Mouse (Mus musculus) T-helper 1 cell (primary cell): ENCODE results near the gene Rbms3.

ENCODE experiments used
- in situ Hi-C: fragments of 300-600 bp; cut with MboI, MseI; formaldehyde crosslinking; loops from one replicate; pipeline ENCODE4 v1.15.1; 2025; ENCODE audit warnings: high pct_unique_total_duplicates

Rbms3 gene

GRCm38 (mm10) chr9:116847241-116848135 lies 782.2 kb downstream of the Rbms3 start:
- in situ Hi-C loops: no loop called here

- in situ Hi-C loops: no loop called here
These were observed 794.8 kb downstream of the Rbms3 start for GRCm38 (mm10) chr9:116834949-116835348.

DNA sequence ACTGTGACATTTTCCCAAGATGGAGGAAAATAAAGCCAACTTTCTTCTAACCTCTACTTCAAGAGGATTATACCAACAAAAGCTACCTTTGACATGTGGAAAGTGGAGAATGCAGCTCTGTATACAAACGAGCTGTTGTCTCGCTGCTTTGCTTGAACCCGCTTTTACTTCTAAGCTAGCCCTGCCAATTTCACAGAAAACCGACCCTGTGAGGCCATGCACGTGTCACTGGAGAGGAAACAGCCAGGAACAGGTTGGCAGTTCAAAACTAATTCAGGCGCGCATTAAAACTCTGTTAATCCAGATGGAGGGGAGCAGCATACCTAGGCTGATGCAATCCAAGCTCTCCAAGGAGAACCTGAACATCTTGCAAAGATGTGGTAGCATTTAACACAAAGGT lies 796.0 kb downstream of the Rbms3 start:
- in situ Hi-C loops: no loop called here

- in situ Hi-C loops: no loop called here
These were observed 796.9 kb downstream of the Rbms3 start for GRCm38 (mm10) chr9:116832822-116833221.

DNA sequence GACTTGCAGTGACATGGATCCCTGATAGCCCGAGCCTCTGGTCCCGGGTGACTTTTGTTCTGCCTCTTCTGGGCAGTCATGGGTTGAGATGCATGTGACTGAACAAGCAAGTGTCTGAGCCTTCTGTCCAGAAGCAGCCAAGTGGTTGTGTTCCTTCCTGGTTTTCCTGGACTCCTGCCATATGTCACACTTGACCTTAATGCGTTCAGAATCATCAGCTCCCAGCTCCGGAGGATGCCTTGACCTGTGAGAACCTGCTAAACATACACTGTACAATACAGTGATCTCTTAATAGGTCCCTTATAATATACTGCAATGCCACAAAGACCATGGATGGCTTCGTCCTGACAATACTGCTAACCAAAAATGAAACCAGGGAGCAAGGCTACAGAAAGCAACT lies 798.3 kb downstream of the Rbms3 start:
- in situ Hi-C loops: no loop called here

GRCm38 (mm10) chr9:116829929-116830328 lies 799.8 kb downstream of the Rbms3 start:
- in situ Hi-C loops: no loop called here

GRCm38 (mm10) chr9:116821601-116822000 lies 808.1 kb downstream of the Rbms3 start:
- in situ Hi-C loops: no loop called here

DNA sequence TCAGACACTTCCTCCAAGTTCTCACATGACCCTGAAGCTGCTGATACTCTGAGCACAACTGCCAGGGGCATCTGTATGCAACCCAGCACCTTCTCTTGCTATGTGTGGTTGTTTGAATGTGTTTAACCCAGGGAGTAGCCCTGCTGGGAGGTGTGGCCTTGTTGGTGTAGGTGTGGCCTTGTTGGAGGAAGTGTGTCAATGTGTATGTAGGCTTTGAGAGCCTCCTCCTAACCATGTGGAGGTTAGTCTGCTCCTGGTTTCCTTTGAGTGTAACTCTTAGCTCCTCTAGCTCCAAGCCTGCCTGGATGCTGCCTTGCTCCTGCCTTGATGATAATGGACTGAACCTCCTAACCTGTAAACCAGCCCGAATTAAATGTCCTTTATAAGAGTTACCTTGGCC lies 812.5 kb downstream of the Rbms3 start:
- in situ Hi-C loops: no loop called here

DNA sequence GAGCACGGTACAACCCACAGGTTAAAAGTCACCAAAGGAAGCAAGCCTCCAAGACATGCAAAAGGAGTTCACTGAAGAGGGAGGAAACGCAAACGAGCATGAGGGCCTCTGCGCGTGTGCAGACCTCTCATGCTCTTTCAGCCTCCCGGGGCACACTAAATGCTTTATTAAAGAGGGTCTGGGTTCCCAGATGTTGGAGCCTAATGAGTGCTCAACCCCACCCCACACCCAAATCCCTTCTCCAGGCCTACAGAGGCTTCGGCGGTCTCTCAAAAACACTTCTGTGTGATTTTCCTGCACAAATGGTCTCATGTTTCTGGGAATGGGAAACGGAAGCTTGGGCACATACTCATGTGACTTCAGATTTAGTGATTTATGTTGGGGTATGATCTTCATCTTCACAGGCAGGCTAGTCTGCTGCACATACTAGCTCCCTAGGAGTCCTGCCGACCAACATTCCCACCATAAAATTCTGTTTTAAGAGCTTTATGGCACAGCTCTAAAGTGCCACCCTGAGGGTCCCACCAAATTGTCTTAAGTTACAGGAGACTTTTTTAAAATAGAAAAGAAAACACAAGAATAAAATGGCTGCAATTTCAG lies 815.1 kb downstream of the Rbms3 start:
- in situ Hi-C loops: no loop called here

GRCm38 (mm10) chr9:116813396-116813795 lies 816.3 kb downstream of the Rbms3 start:
- in situ Hi-C loops: no loop called here

DNA sequence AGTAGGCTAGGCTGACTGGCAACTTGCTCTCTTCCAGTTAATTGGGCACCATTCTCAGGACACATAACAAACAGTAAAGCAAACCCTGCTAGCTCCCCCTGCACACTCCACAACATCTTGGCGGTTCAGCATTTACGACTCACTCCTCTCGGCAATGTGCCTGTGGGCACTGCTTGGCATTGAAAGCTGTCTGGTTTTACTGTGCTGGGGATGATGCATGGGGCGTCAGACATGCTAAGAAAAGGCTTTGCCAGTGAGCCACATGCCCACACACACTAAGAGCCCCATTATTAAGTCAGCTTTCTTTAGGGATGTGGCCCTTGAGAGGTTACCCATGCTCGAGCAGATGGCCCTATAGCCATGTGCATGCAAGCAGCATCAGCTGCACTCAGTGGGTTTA lies 820.5 kb downstream of the Rbms3 start:
- in situ Hi-C loops: no loop called here

GRCm38 (mm10) chr9:116808401-116808800 lies 821.3 kb downstream of the Rbms3 start:
- in situ Hi-C loops: no loop called here

DNA sequence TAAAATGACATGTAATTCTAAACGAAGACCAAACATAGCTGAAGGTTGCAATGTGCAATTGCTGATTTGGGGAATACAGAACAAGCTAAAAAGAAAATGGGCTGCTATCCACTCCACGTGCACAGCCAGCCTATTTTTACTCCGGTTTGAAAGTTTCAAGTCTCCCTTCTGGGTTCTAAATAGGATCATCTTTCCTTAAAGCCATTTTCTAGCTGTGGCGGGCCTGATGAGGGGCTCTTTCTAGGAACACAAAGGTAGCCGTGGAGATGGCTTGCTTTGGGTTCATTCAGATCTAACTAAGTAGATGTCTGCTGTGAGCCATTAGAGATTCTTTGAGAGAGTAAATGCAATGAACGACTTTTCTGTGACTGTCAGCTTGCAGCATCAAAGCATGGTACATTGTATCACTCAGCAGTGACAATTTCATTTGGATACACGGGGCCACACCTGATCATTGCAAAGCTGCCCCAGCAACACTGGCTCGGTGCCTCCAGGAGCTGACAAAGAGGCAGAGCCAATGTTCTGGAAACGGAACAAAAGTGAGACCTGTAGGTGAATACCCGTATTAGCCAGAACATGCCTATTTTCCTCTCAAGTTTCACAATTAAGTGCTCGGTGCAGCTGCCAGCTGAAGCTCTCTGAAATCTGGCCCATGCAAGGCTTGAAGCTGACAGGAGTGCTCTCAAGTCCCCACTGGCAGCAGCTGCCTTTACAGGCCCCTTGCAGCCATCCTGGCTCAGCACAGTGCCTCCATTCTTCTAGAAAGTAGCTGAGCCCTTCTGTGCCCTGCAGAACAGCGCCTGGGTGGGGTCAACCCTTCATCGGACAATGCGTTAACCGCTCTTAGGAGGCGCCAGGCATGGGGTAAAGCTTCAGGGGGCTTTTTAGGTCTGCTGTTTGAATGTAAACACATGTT lies 822.3 kb downstream of the Rbms3 start:
- in situ Hi-C loops: no loop called here

GRCm38 (mm10) chr9:116803292-116803731 lies 826.4 kb downstream of the Rbms3 start:
- in situ Hi-C loops: no loop called here

- in situ Hi-C loops: no loop called here
These were observed 827.1 kb downstream of the Rbms3 start for GRCm38 (mm10) chr9:116802602-116803001.

DNA sequence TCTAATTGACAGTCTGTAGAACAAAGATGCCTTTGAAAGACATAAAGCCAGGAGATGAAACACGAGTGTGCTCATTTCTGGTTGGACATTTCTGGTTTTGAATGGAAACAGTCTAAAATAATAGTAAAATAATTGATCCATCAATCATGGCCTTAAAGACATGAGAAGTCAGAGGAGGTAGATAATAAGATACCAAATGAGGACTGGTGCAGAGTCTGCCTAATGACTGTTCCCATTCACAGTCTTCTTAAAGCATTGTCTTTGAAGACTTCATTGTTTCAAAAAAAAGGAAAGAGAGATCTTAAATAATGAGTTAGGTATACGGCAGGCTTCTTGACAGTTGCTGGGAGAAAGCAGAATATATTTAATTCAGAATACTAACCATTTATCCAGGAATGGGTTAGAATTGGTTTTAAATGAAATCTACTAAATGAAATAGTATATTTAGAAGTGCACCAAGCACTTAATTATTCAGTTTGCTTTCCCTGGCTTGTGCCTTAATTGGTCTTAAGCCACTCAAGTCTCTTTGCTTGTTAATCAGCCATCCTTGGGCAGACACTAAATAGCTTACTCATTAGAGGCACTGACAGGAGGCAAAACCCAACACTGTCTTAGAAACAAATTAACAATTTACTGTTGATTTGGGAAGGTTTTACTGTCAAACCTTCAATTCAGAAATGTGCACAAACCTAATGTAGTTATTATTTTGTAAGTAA lies 834.3 kb downstream of the Rbms3 start:
- in situ Hi-C loops: loop anchor here (10.0 kb wide), 1 partner anchor 281 kb away; no protein-coding TSS in a partner anchor

- in situ Hi-C loops: loop anchor here (10.0 kb wide), 1 partner anchor 277 kb away; no protein-coding TSS in a partner anchor
These were observed 837.9 kb downstream of the Rbms3 start for GRCm38 (mm10) chr9:116791850-116792249.

DNA sequence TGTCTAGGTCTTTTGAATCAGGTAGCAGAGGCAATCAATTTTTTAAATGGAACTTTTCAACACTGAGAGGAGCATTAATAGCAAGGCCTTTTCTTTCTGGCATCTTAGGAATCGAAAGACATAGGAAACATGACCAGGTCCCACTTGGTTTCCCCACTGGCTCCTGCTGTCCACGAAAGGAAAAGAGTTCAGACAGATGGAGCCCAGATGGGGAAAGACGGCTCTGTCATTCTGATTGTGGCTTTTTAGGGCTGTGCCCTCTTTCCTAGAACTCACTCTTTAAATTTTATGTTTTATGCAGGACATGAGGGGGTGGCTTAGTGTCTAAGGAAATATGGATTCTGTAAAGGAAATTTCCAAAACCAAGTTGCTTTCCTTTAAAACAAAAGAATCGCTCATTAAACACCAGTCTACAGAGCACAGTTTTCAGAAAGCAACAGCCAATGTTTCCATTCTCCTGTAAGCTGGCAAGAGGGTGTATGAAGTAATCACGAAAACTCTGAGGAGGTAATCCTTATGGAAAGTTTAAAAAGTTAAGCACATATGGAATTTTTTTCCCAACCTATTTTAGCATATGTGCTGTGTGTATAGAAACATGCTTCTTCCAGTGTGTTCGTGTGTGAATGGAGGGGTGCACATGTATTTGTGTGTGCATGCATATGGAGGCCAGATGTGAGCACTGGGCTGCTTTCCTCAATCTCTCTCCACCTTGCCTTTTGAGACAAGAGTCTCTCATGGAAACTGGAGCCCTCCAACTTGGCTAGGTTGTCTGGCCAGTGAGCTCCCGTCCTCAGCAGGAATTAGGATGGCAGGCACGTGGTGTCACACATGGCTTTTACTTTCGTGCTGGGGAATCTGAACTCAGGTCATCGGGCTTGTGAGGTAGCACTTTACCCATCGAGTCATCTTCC lies 843.3 kb downstream of the Rbms3 start:
- in situ Hi-C loops: no loop called here

- in situ Hi-C loops: no loop called here
These were observed 857.9 kb downstream of the Rbms3 start for GRCm38 (mm10) chr9:116771820-116772219.
